Mouse (Mus musculus): ENCODE results near the gene Cuedc1.
A peak's percentile ranks its signal among the peaks of the same experiment; 100 is the strongest.

The Cuedc1 gene

GRCm38 (mm10) chr11:88086737-88087627 lies 10.9 kb upstream of the Cuedc1 start:
- DNase-seq, result peak; percentile 47 to 59

GRCm38 (mm10) chr11:88089150-88089549 lies 8.7 kb upstream of the Cuedc1 start:
- no peak for DNase-seq

GRCm38 (mm10) chr11:88090293-88090692 lies 7.6 kb upstream of the Cuedc1 start:
- DNase-seq, result no peak

GRCm38 (mm10) chr11:88091949-88092348 lies 5.9 kb upstream of the Cuedc1 start:
- DNase-seq, result no peak

GRCm38 (mm10) chr11:88097173-88097572 lies 685 bp upstream of the Cuedc1 start:
- DNase-seq, result no peak

GRCm38 (mm10) chr11:88098787-88099598 lies 1.1 kb downstream of the Cuedc1 start:
- DNase-seq, result peak; percentile 58 to 77

GRCm38 (mm10) chr11:88099599-88100023 lies 1.8 kb downstream of the Cuedc1 start:
- peak; percentile 27 to 31 for DNase-seq

- DNase-seq, result no peak
Observed at GRCm38 (mm10) chr11:88100170-88100569, 2.3 kb downstream of the Cuedc1 start.

- no peak for DNase-seq
Observed at GRCm38 (mm10) chr11:88103214-88103941, 5.5 kb downstream of the Cuedc1 start.

- no peak for DNase-seq
Observed at GRCm38 (mm10) chr11:88105494-88106291, 7.8 kb downstream of the Cuedc1 start.

- no peak for DNase-seq
Observed at GRCm38 (mm10) chr11:88106292-88106554, 8.4 kb downstream of the Cuedc1 start.

- DNase-seq, result peak; percentile 42 to 43
Observed at GRCm38 (mm10) chr11:88107365-88107764, 9.5 kb downstream of the Cuedc1 start.

- DNase-seq, result no peak
Observed at GRCm38 (mm10) chr11:88110031-88110594, 12.3 kb downstream of the Cuedc1 start.

- DNase-seq, result no peak
Observed at GRCm38 (mm10) chr11:88112078-88112477, 14.2 kb downstream of the Cuedc1 start.

- no peak for DNase-seq
Observed at GRCm38 (mm10) chr11:88112677-88113333, 14.9 kb downstream of the Cuedc1 start.

GRCm38 (mm10) chr11:88113543-88114271 lies 15.8 kb downstream of the Cuedc1 start:
- DNase-seq, result no peak

GRCm38 (mm10) chr11:88114871-88115301 lies 17.0 kb downstream of the Cuedc1 start:
- no peak for DNase-seq

- no peak for DNase-seq
Observed at GRCm38 (mm10) chr11:88116568-88116967, 18.7 kb downstream of the Cuedc1 start.

GRCm38 (mm10) chr11:88117356-88118090 lies 19.7 kb downstream of the Cuedc1 start:
- DNase-seq, result no peak

GRCm38 (mm10) chr11:88118091-88118440 lies 20.2 kb downstream of the Cuedc1 start:
- no peak for DNase-seq

Measured in spleen, adult 18-20 months (tissue).